Mouse (Mus musculus) kidney, adult 2 months (tissue): ENCODE data around the gene Ulk1.

Experiments
- CTCF ChIP-seq: fragments of 200-500 bp; conservative IDR thresholded peaks from 2 replicates; pipeline ENCODE4 v1.5.1; 2011; ENCODE audit warnings: low read depth, mild to moderate bottlenecking, control low read depth, low read length, moderate library complexity, mixed read lengths; ENCODE audit not compliant: insufficient read depth, insufficient read length
- POLR2A ChIP-seq: fragments of 200-500 bp; IDR thresholded peaks from one replicate; pipeline ENCODE4 v1.6.1; 2011; ENCODE audit warnings: low read depth, low read length, control low read depth

GRCm38 (mm10) chr5:110840465-110840864 lies 30.6 kb upstream of the Ulk1 start:
- TF ChIP-seq CTCF (peak; percentile 54), POLR2A (no peak)
